Mouse (Mus musculus): ENCODE results near the gene Aoah. TPM values are rescaled to one million over a fixed set of nuclear protein-coding genes. Genes with fewer than 3 reads are reported as not detected.

The Aoah gene
- total and polyA plus RNA-seq, 3 experiments, result 0.17 TPM; not detected in 2

DNA sequence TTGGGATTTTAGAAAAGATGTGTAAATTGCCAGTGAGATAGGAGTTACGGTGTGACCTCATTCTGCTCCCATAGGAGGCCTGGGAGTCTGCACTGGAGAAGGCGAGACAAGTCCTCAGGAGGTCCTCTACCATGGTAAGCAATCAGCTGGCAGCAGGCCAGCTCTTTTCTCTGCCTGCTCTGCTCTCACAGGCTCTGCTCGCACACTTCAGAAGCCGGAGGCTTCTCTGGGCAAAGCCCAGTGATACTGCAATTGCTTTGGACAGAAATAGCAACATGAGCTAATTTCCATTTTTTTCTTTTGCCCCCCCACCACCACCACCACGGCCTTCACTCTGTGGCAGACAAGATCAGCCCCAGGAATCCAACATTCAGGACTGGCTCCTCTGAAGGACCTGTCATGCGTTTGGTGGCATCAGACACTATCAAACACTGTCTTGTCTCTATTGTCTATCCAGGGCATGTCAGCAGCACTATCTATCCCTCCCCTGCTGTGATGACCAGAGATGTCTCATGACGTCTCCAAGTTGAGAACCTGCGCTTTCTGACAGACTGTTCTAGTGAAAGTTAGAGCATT, 106.6 kb downstream of the Aoah start:
- no peaks in the 10 kb centered on the region for H3K27me3 ChIP-seq (replicated peaks)
- DNase-seq (ENCODE audit: extremely low read depth), result no peak
- in situ Hi-C loops (cut with MboI; ENCODE audit: low pct_ligation_motif_present, low pct_unique_long_range_greater_than_20kb, low sequenced_read_pairs) (no loop called here), dilution Hi-C loops (cut with MboI; ENCODE audit: extremely low pct_ligation_motif_present, extremely low pct_unique_long_range_greater_than_20kb, low sequenced_read_pairs) (no loop called here)
- no peaks in the 10 kb centered on the region for H3K36me3 ChIP-seq (replicated peaks in 1 of 2; ENCODE audit: control insufficient read depth in 1 of 2, insufficient read depth in 1 of 2, low read length in 1 of 2)
- no peaks in the 10 kb centered on the region for H3K4me1 ChIP-seq (ENCODE audit: control insufficient read depth in 1 of 2, insufficient read depth in 2 of 2)
- no peaks in the 10 kb centered on the region for H3K9me3 ChIP-seq (replicated peaks; ENCODE audit: low read length)
- H3K4me3 ChIP-seq (replicated peaks in 1 of 3; ENCODE audit: low read depth in 2 of 3, low read length in 2 of 3, poor library complexity in 1 of 3), result no peak overlapping the region
- no peak overlapping the region for H3K9ac ChIP-seq (ENCODE audit: insufficient read depth, low read depth)
- H3K27ac ChIP-seq (ENCODE audit: insufficient read depth, low read depth), result no peak overlapping the region
- no peak for TF ChIP-seq NRF1 (IDR thresholded peaks at IDR 0.05; ENCODE audit: low read depth, low read length)
- TF ChIP-seq IRF4 (IDR thresholded peaks at IDR 0.05; ENCODE audit: low read depth, low read length), result no peak
- TF ChIP-seq HCFC1 (IDR thresholded peaks at IDR 0.05; ENCODE audit: low read depth, low read length), result no peak
- TF ChIP-seq TCF12 (IDR thresholded peaks at IDR 0.05; ENCODE audit: low read depth, low read length), result no peak
- TF ChIP-seq ZMIZ1 (IDR thresholded peaks at IDR 0.05; ENCODE audit: low read depth, low read length), result no peak
- TF ChIP-seq KAT2A (IDR thresholded peaks at IDR 0.05; ENCODE audit: insufficient replicate concordance, low read length), result no peak
- TF ChIP-seq TBP (conservative IDR thresholded peaks at IDR 0.05; ENCODE audit: low read depth, low read length), result no peak
- no peak for TF ChIP-seq MXI1 (IDR thresholded peaks at IDR 0.05; ENCODE audit: low read depth, low read length)
- no peak for TF ChIP-seq BHLHE40 (IDR thresholded peaks at IDR 0.05; ENCODE audit: low read depth, low read length)
- TF ChIP-seq ZNF384 (IDR thresholded peaks at IDR 0.05; ENCODE audit: low read depth, low read length), result no peak
- no peak for TF ChIP-seq NELFE (IDR thresholded peaks at IDR 0.05; ENCODE audit: low read depth, low read length)
- TF ChIP-seq MAZ (IDR thresholded peaks at IDR 0.05; ENCODE audit: low read depth, low read length), result no peak
- TF ChIP-seq POLR2A (IDR thresholded peaks at IDR 0.05; ENCODE audit: low read depth, low read length), result no peak
- TF ChIP-seq MEF2A (IDR thresholded peaks at IDR 0.05; ENCODE audit: borderline replicate concordance, low read depth, low read length), result no peak
- TF ChIP-seq USF2 (conservative IDR thresholded peaks at IDR 0.05; ENCODE audit: low read depth, low read length), result no peak
- no peak for TF ChIP-seq RAD21 (IDR thresholded peaks at IDR 0.05; ENCODE audit: low read depth, low read length)
- no peaks in the 10 kb centered on the region for H3K79me2 ChIP-seq (replicated peaks; ENCODE audit: control insufficient read depth, extremely low read depth, insufficient read depth, poor library complexity, severe bottlenecking)
- no peak overlapping the region for H3K4me2 ChIP-seq (ENCODE audit: insufficient read depth, low read depth, poor library complexity, severe bottlenecking)

DNA sequence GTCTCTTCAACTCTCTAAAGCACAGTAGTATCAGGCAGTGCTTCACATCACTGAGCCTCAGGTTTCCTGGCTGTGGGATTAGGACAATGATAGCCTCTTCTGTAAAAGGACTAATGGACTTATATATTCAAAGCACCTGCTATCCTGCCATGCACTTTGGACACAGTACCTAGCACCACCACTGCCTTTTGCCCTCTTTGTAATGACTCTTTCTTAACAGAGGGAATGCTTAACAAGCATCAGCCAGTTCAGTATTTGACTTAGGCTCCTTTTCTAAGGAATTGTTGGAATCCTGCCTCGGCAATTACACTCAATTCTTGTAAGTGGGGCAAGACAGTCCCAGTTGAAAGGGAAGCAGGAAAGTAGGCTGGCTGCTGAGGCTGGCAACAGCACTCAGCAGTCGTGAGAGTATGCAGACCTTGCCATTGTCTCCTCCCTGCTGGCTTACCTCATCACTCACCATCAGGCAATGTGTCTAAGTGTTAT, 107.1 kb downstream of the Aoah start:
- Histone ChIP-seq H3K27ac (ENCODE audit: insufficient read depth, low read depth) (no peak overlapping the region), H3K4me2 (ENCODE audit: insufficient read depth, low read depth, poor library complexity, severe bottlenecking) (no peak overlapping the region), H3K4me3 (replicated peaks in 1 of 3; ENCODE audit: low read depth in 2 of 3, low read length in 2 of 3, poor library complexity in 1 of 3) (no peak overlapping the region), H3K9ac (ENCODE audit: insufficient read depth, low read depth) (no peak overlapping the region), H3K9me3 (replicated peaks; ENCODE audit: low read length) (no peaks in the 10 kb centered on the region), H3K36me3 (replicated peaks in 1 of 2; ENCODE audit: control insufficient read depth in 1 of 2, insufficient read depth in 1 of 2, low read length in 1 of 2) (no peaks in the 10 kb centered on the region), H3K79me2 (replicated peaks; ENCODE audit: control insufficient read depth, extremely low read depth, insufficient read depth, poor library complexity, severe bottlenecking) (no peaks in the 10 kb centered on the region), H3K4me1 (ENCODE audit: control insufficient read depth in 1 of 2, insufficient read depth in 2 of 2) (no peaks in the 10 kb centered on the region), H3K27me3 (replicated peaks) (no peaks in the 10 kb centered on the region)
- in situ Hi-C loops (cut with MboI; ENCODE audit: low pct_ligation_motif_present, low pct_unique_long_range_greater_than_20kb, low sequenced_read_pairs) (no loop called here), dilution Hi-C loops (cut with MboI; ENCODE audit: extremely low pct_ligation_motif_present, extremely low pct_unique_long_range_greater_than_20kb, low sequenced_read_pairs) (no loop called here)
- no peak for DNase-seq (ENCODE audit: extremely low read depth)
- TF ChIP-seq ZMIZ1 (IDR thresholded peaks at IDR 0.05; ENCODE audit: low read depth, low read length) (no peak), RAD21 (IDR thresholded peaks at IDR 0.05; ENCODE audit: low read depth, low read length) (no peak), SMC3 (IDR thresholded peaks at IDR 0.05; ENCODE audit: low read depth, low read length) (no peak), USF2 (conservative IDR thresholded peaks at IDR 0.05; ENCODE audit: low read depth, low read length) (no peak), E2F4 (IDR thresholded peaks at IDR 0.05; ENCODE audit: insufficient replicate concordance, low read depth, low read length) (no peak), MXI1 (IDR thresholded peaks at IDR 0.05; ENCODE audit: low read depth, low read length) (no peak), PAX5 (IDR thresholded peaks at IDR 0.05; ENCODE audit: low read length) (no peak), TBP (conservative IDR thresholded peaks at IDR 0.05; ENCODE audit: low read depth, low read length) (no peak), KAT2A (IDR thresholded peaks at IDR 0.05; ENCODE audit: insufficient replicate concordance, low read length) (no peak), ZKSCAN1 (IDR thresholded peaks at IDR 0.05; ENCODE audit: borderline replicate concordance, low read depth, low read length) (no peak), POLR2AphosphoS2 (IDR thresholded peaks at IDR 0.05; ENCODE audit: low read depth, low read length) (no peak), TCF12 (IDR thresholded peaks at IDR 0.05; ENCODE audit: low read depth, low read length) (no peak), IRF4 (IDR thresholded peaks at IDR 0.05; ENCODE audit: low read depth, low read length) (no peak), JUN (IDR thresholded peaks at IDR 0.05; ENCODE audit: insufficient read depth, low read depth, low read length) (no peak), JUND (conservative IDR thresholded peaks at IDR 0.05; ENCODE audit: low read depth, low read length) (no peak), EP300 (IDR thresholded peaks at IDR 0.05; ENCODE audit: low read length) (no peak), SIN3A (IDR thresholded peaks at IDR 0.05; ENCODE audit: low read length) (no peak), ZC3H11A (IDR thresholded peaks at IDR 0.05; ENCODE audit: low read depth, low read length) (no peak)

Measured in CH12.LX (cell line).